Mouse (Mus musculus): ENCODE results near the gene Dnajc10. TPM values are rescaled to one million over a fixed set of nuclear protein-coding genes. Genes with fewer than 3 reads are reported as not detected.

The Dnajc10 gene
- polyA plus RNA-seq, 1 experiment = 43.7 TPM

- TF ChIP-seq GATA1 (IDR thresholded peaks at IDR 0.05; ENCODE audit: low read length) = no peak
Measured at GRCm38 (mm10) chr2:80314201-80314600, 1.1 kb upstream of the Dnajc10 start.

GRCm38 (mm10) chr2:80314854-80315241 is 418 bp upstream of the Dnajc10 start:
- TF ChIP-seq GATA1 (IDR thresholded peaks at IDR 0.05; ENCODE audit: low read length) = peak; percentile 14

GRCm38 (mm10) chr2:80322878-80323277 is 7.6 kb downstream of the Dnajc10 start:
- TF ChIP-seq GATA1 (IDR thresholded peaks at IDR 0.05; ENCODE audit: low read length) = no peak

GRCm38 (mm10) chr2:80325779-80326178 is 10.5 kb downstream of the Dnajc10 start:
- no peak for TF ChIP-seq GATA1 (IDR thresholded peaks at IDR 0.05; ENCODE audit: low read length)

- no peak for TF ChIP-seq GATA1 (IDR thresholded peaks at IDR 0.05; ENCODE audit: low read length)
Measured at GRCm38 (mm10) chr2:80327272-80327671, 12.0 kb downstream of the Dnajc10 start.

- TF ChIP-seq GATA1 (IDR thresholded peaks at IDR 0.05; ENCODE audit: low read length) = no peak
Measured at GRCm38 (mm10) chr2:80328961-80329653, 13.8 kb downstream of the Dnajc10 start.

- TF ChIP-seq GATA1 (IDR thresholded peaks at IDR 0.05; ENCODE audit: low read length) = no peak
Measured at GRCm38 (mm10) chr2:80340537-80340936, 25.3 kb downstream of the Dnajc10 start.

GRCm38 (mm10) chr2:80354531-80354930 is 39.3 kb downstream of the Dnajc10 start:
- TF ChIP-seq GATA1 (IDR thresholded peaks at IDR 0.05; ENCODE audit: low read length) = no peak

- TF ChIP-seq GATA1 (IDR thresholded peaks at IDR 0.05; ENCODE audit: low read length) = no peak
Measured at GRCm38 (mm10) chr2:80356656-80357231, 41.5 kb downstream of the Dnajc10 start.

- TF ChIP-seq GATA1 (IDR thresholded peaks at IDR 0.05; ENCODE audit: low read length) = no peak
Measured at GRCm38 (mm10) chr2:80371458-80371857, 56.2 kb downstream of the Dnajc10 start.

- no peak for TF ChIP-seq GATA1 (IDR thresholded peaks at IDR 0.05; ENCODE audit: low read length)
Measured at GRCm38 (mm10) chr2:80374892-80375291, 59.6 kb downstream of the Dnajc10 start.

GRCm38 (mm10) chr2:80379848-80380247 is 64.6 kb downstream of the Dnajc10 start:
- TF ChIP-seq GATA1 (IDR thresholded peaks at IDR 0.05; ENCODE audit: low read length) = no peak

- no peak for TF ChIP-seq GATA1 (IDR thresholded peaks at IDR 0.05; ENCODE audit: low read length)
Measured at GRCm38 (mm10) chr2:80384447-80384846, 69.2 kb downstream of the Dnajc10 start.

GRCm38 (mm10) chr2:80386255-80386654 is 71.0 kb downstream of the Dnajc10 start:
- TF ChIP-seq GATA1 (IDR thresholded peaks at IDR 0.05; ENCODE audit: low read length) = no peak

- TF ChIP-seq GATA1 (IDR thresholded peaks at IDR 0.05; ENCODE audit: low read length) = no peak
Measured at GRCm38 (mm10) chr2:80387668-80388067, 72.4 kb downstream of the Dnajc10 start.

GRCm38 (mm10) chr2:80388341-80388740 is 73.1 kb downstream of the Dnajc10 start:
- no peak for TF ChIP-seq GATA1 (IDR thresholded peaks at IDR 0.05; ENCODE audit: low read length)

GRCm38 (mm10) chr2:80396057-80396456 is 80.8 kb downstream of the Dnajc10 start:
- TF ChIP-seq GATA1 (IDR thresholded peaks at IDR 0.05; ENCODE audit: low read length) = no peak
